Mouse (Mus musculus): ENCODE measurements around the gene Mcoln1. TPM values are rescaled to one million over a fixed set of nuclear protein-coding genes. Genes with fewer than 3 reads are reported as not detected.

Mcoln1 gene
- 51.9 and 55.0 TPM in 2 replicates for polyA plus RNA-seq (2015; fragmentation: Nextera tagmentation; extraction: Ambion mirVana)

DNA sequence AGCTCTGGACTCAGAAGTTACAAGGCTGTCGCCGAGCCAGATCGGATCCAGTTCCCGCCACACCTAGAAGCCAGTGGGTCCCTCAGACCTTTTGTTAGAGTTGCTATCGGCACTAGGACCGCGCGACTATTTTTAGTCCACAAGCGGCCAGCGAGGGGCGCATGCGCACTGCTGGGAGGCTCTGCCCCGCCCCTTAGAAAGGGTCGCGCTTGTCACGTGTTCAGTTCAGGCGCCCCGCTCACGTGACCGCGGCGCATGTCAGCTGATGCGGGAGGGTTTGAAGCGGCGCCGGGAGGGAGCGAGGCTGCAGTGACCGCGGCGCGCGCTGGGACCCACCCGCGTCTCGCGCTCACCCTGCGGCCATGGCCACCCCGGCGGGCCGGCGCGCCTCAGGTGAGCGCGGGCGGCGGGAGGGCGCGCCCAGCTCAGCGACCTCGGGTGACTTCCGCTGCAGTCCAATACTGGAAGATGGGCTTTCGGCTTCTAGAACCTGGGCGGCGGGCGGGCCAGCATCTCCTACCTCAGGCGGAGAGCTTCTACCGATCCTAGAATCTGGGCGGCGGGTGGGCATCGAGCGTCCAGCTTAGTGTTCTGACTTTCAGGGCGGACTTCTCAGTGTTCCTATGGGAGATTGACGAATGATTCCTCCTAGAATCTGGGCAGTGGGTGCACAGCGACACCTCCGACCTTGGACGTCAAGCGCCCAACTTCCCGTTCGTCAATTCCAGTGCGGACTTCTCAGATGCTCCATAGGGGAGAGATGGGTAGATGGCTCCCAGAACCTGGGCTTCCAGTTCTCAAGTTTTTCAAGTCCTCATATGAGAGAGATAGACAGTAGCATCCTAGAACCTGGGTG is at the start of gene Mcoln1:
Mcoln1 (plus strand) TSS at position 223 of the 856 bp plus-strand sequence.
- Histone ChIP-seq H3K4me2 (ENCODE audit: low read depth, low read length) (peak within 1 kb of the TSS; percentile 92), H3K9ac (ENCODE audit: low read length) (peak within 1 kb of the TSS; percentile 89)

DNA sequence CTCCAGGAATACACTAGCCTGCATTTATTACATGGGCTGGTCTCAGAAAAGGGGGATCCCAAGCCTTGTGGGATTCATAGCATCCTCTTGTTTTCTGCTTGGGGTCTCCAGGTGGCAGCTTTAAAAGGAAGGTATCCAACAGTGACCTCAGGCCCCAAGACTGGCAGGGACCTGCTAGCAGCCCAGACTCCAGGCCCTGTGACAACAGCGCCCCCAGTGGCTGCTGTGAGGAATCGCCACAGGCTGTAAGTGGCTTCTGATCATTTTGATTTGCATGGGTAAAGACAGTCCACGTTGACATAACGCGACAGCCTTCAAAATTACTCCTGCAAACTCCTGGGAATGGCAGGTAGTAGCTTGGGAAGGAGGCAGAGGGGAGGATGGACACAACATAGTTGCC is 49.6 kb upstream of the Mcoln1 start:
- no peak for ATAC-seq (replicated peaks; ENCODE audit: extremely low read depth, insufficient read depth, low FRiP score)
- H3K27me3 ChIP-seq (ENCODE audit: control insufficient read depth, insufficient read depth, low read length) = no peaks in the 10 kb centered on the region
- H3K4me1 ChIP-seq (ENCODE audit: control insufficient read depth, insufficient read depth, low read length) = no peaks in the 10 kb centered on the region
- WGBS = 31% methylated on average over 5 of the region's 5 CpGs
- no peaks in the 10 kb centered on the region for H3K9me3 ChIP-seq (replicated peaks; ENCODE audit: control insufficient read depth, low read length)
- H3K27ac ChIP-seq (ENCODE audit: low read length) = no peak overlapping the region
- H3K4me3 ChIP-seq (ENCODE audit: low read length) = no peak overlapping the region
- no peak overlapping the region for H3K4me2 ChIP-seq (ENCODE audit: low read depth, low read length)
- peaks cover 66% of the 10 kb centered on the region for H3K36me3 ChIP-seq (ENCODE audit: control insufficient read depth, insufficient read depth)
- H3K9ac ChIP-seq (ENCODE audit: low read length) = no peak overlapping the region

More for the DNA sequence above, at the start of gene Mcoln1:
- H3K9me3 ChIP-seq (replicated peaks; ENCODE audit: control insufficient read depth, low read length) = no peaks in the 10 kb centered on the region
- ATAC-seq (replicated peaks; ENCODE audit: extremely low read depth, insufficient read depth, low FRiP score) = peak; percentile 91
- under 1% methylated on average over 70 of the region's 70 CpGs for whole genome bisulfite sequencing
- H3K27ac ChIP-seq (ENCODE audit: low read length) = peak within 1 kb of the TSS; percentile 94
- H3K4me3 ChIP-seq (ENCODE audit: low read length) = peak within 1 kb of the TSS; percentile 82
- H3K36me3 ChIP-seq (ENCODE audit: control insufficient read depth, insufficient read depth) = peaks cover 17% of the 10 kb centered on the region
- H3K27me3 ChIP-seq (ENCODE audit: control insufficient read depth, insufficient read depth, low read length) = no peaks in the 10 kb centered on the region
- H3K4me1 ChIP-seq (ENCODE audit: control insufficient read depth, insufficient read depth, low read length) = peaks cover 11% of the 10 kb centered on the region

DNA sequence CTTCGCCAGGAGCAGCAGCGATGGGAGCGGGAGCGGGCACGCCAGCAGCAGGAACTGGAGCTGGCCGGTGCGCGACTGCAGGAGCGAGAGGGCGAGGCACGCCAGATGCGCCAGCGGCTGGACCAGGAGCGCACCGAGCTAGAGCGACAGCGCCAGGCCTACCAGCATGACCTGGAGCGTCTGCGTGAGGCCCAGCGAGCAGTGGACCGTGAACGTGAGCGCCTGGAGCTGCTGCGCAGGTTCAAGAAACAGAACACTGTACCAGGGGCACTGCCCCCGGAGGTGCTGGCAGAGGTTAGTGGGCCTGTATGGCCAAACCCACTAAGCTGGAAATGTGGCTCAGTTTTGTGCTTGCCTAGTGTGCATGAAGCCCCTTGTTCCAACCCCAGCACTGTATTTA is 48.3 kb upstream of the Mcoln1 start:
- H3K4me1 ChIP-seq (ENCODE audit: control insufficient read depth, insufficient read depth, low read length) = no peaks in the 10 kb centered on the region
- no peak overlapping the region for H3K4me2 ChIP-seq (ENCODE audit: low read depth, low read length)
- 98% methylated on average over 25 of the region's 25 CpGs for WGBS
- H3K36me3 ChIP-seq (ENCODE audit: control insufficient read depth, insufficient read depth) = peaks cover 71% of the 10 kb centered on the region
- H3K4me3 ChIP-seq (ENCODE audit: low read length) = no peak overlapping the region
- ATAC-seq (replicated peaks; ENCODE audit: extremely low read depth, insufficient read depth, low FRiP score) = no peak
- H3K9ac ChIP-seq (ENCODE audit: low read length) = no peak overlapping the region
- H3K27me3 ChIP-seq (ENCODE audit: control insufficient read depth, insufficient read depth, low read length) = no peaks in the 10 kb centered on the region
- H3K27ac ChIP-seq (ENCODE audit: low read length) = no peak overlapping the region
- no peaks in the 10 kb centered on the region for H3K9me3 ChIP-seq (replicated peaks; ENCODE audit: control insufficient read depth, low read length)

DNA sequence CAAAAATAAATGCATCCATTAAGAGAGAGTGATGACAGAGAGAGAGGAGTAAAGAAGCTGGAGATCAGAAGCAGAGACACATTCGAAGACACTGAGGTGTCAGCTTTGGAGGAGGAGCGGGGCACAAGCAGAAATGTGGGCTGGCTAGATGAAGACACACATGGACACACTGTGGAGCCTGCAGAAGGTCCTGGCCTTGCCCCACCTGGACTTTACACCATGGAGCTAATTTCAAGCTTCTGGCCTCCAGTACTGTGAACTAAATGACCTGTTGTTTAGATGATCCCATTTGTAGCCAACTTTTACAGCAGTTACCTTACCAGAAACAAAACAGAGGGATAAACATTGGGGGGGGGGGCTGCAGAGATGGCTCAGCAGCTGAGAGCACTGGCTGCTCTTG is 37.0 kb upstream of the Mcoln1 start:
- Histone ChIP-seq H3K4me1 (ENCODE audit: control insufficient read depth, insufficient read depth, low read length) (peaks cover 4% of the 10 kb centered on the region), H3K27ac (ENCODE audit: low read length) (no peak overlapping the region), H3K9ac (ENCODE audit: low read length) (no peak overlapping the region), H3K36me3 (ENCODE audit: control insufficient read depth, insufficient read depth) (no peaks in the 10 kb centered on the region), H3K4me2 (ENCODE audit: low read depth, low read length) (no peak overlapping the region), H3K4me3 (ENCODE audit: low read length) (no peak overlapping the region), H3K9me3 (replicated peaks; ENCODE audit: control insufficient read depth, low read length) (no peaks in the 10 kb centered on the region), H3K27me3 (ENCODE audit: control insufficient read depth, insufficient read depth, low read length) (no peaks in the 10 kb centered on the region)
- WGBS = 88% methylated on average over 2 of the region's 2 CpGs
- ATAC-seq (replicated peaks; ENCODE audit: extremely low read depth, insufficient read depth, low FRiP score) = no peak

GRCm38 (mm10) chr8:3464309-3464708 is 35.9 kb upstream of the Mcoln1 start:
- no peak overlapping the region for H3K4me2 ChIP-seq (ENCODE audit: low read depth, low read length)
- H3K36me3 ChIP-seq (ENCODE audit: control insufficient read depth, insufficient read depth) = no peaks in the 10 kb centered on the region
- no peak overlapping the region for H3K4me3 ChIP-seq (ENCODE audit: low read length)
- 61% methylated on average over 5 of the region's 5 CpGs for WGBS
- no peaks in the 10 kb centered on the region for H3K9me3 ChIP-seq (replicated peaks; ENCODE audit: control insufficient read depth, low read length)
- ATAC-seq (replicated peaks; ENCODE audit: extremely low read depth, insufficient read depth, low FRiP score) = no peak
- no peaks in the 10 kb centered on the region for H3K27me3 ChIP-seq (ENCODE audit: control insufficient read depth, insufficient read depth, low read length)
- peaks cover 4% of the 10 kb centered on the region for H3K4me1 ChIP-seq (ENCODE audit: control insufficient read depth, insufficient read depth, low read length)
- H3K9ac ChIP-seq (ENCODE audit: low read length) = no peak overlapping the region
- no peak overlapping the region for H3K27ac ChIP-seq (ENCODE audit: low read length)

GRCm38 (mm10) chr8:3467006-3467885 is 33.0 kb upstream of the Mcoln1 start, which contains the start of gene Pex11g:
Gene Pex11g (minus strand): TSS chr8:3467680.
- Histone ChIP-seq H3K9ac (ENCODE audit: low read length) (peak within 1 kb of the TSS; percentile 78), H3K9me3 (replicated peaks; ENCODE audit: control insufficient read depth, low read length) (no peaks in the 10 kb centered on the region), H3K27ac (ENCODE audit: low read length) (peak within 1 kb of the TSS; percentile 79), H3K27me3 (ENCODE audit: control insufficient read depth, insufficient read depth, low read length) (no peaks in the 10 kb centered on the region), H3K36me3 (ENCODE audit: control insufficient read depth, insufficient read depth) (no peaks in the 10 kb centered on the region), H3K4me3 (ENCODE audit: low read length) (peak within 1 kb of the TSS; percentile 71), H3K4me1 (ENCODE audit: control insufficient read depth, insufficient read depth, low read length) (peaks cover 4% of the 10 kb centered on the region), H3K4me2 (ENCODE audit: low read depth, low read length) (peak within 1 kb of the TSS; percentile 83)
- peak; percentile 94 for ATAC-seq (replicated peaks; ENCODE audit: extremely low read depth, insufficient read depth, low FRiP score)
- 6% methylated on average over 32 of the region's 32 CpGs for WGBS

DNA sequence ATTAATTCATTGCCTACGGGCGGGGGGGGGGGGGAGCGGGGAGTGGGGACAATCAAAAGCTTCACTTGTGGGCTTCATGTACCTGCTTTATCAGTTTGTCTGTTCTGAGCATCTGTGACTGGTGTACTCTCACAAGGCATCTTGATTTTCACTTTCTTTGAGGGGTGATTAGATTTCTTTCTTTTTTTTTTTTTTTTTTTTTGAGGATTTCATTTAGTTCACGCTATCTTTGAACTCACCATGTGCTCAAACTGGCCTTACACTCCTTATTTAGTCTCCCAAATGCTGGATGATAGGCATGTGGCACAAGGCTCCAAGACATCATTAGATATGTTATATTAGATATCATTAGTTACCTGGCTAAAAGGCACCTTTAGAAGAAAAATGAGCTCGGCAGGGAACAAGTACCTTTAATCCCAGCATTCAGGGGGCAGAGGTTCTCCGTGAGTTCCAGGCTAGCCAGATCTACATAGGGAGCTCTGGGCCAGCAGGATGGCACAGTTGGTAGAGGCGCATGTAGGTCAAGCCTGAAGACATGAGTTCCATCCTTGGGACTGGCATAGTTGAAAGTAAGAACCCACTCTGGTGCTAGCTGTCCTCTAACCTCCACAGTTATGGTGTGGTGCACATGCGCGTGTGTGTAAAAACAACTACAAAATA is 32.2 kb upstream of the Mcoln1 start:
- H3K4me1 ChIP-seq (ENCODE audit: control insufficient read depth, insufficient read depth, low read length) = peaks cover 4% of the 10 kb centered on the region
- no peak for ATAC-seq (replicated peaks; ENCODE audit: extremely low read depth, insufficient read depth, low FRiP score)
- H3K4me2 ChIP-seq (ENCODE audit: low read depth, low read length) = peak overlapping the region; percentile 83
- no peaks in the 10 kb centered on the region for H3K9me3 ChIP-seq (replicated peaks; ENCODE audit: control insufficient read depth, low read length)
- no peaks in the 10 kb centered on the region for H3K27me3 ChIP-seq (ENCODE audit: control insufficient read depth, insufficient read depth, low read length)
- no peaks in the 10 kb centered on the region for H3K36me3 ChIP-seq (ENCODE audit: control insufficient read depth, insufficient read depth)
- H3K4me3 ChIP-seq (ENCODE audit: low read length) = peak overlapping the region; percentile 71
- peak overlapping the region; percentile 78 for H3K9ac ChIP-seq (ENCODE audit: low read length)
- 53% methylated on average over 9 of the region's 9 CpGs for WGBS
- H3K27ac ChIP-seq (ENCODE audit: low read length) = peak overlapping the region; percentile 79

DNA sequence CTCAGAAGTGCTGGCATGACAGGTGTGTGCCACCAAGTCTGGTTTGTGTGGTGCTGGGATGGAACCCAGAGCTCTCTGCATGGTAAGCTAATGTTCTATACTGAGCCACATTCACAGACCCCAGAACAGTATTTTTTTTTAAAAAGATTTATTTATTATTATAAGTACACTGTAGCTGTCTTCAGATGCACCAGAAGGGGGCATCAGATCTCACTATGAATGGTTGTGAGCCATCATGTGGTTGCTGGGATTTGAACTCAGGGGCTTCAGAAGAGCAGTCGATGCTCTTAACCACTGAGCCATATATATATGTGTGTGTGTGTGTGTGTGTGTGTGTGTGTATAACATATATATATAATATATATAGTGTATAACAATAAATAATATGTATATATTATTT is 31.4 kb upstream of the Mcoln1 start:
- no peak for ATAC-seq (replicated peaks; ENCODE audit: extremely low read depth, insufficient read depth, low FRiP score)
- H3K4me1 ChIP-seq (ENCODE audit: control insufficient read depth, insufficient read depth, low read length) = peaks cover 4% of the 10 kb centered on the region
- H3K4me3 ChIP-seq (ENCODE audit: low read length) = no peak overlapping the region
- no peak overlapping the region for H3K9ac ChIP-seq (ENCODE audit: low read length)
- H3K27ac ChIP-seq (ENCODE audit: low read length) = no peak overlapping the region
- H3K9me3 ChIP-seq (replicated peaks; ENCODE audit: control insufficient read depth, low read length) = no peaks in the 10 kb centered on the region
- H3K36me3 ChIP-seq (ENCODE audit: control insufficient read depth, insufficient read depth) = no peaks in the 10 kb centered on the region
- WGBS = 100% methylated on average over 1 of the region's 1 CpGs
- H3K4me2 ChIP-seq (ENCODE audit: low read depth, low read length) = no peak overlapping the region
- no peaks in the 10 kb centered on the region for H3K27me3 ChIP-seq (ENCODE audit: control insufficient read depth, insufficient read depth, low read length)
